Mouse (Mus musculus): ENCODE measurements around the gene Sh3tc1.

Gene Sh3tc1

GRCm38 (mm10) chr5:35719343-35719742 is 20.4 kb downstream of the Sh3tc1 start:
- DNase-seq: no peak

GRCm38 (mm10) chr5:35718817-35719216 is 21.0 kb downstream of the Sh3tc1 start:
- DNase-seq: no peak

GRCm38 (mm10) chr5:35717946-35718345 is 21.8 kb downstream of the Sh3tc1 start:
- peak; percentile 56 for DNase-seq

- no peak for DNase-seq
These were observed 22.3 kb downstream of the Sh3tc1 start for GRCm38 (mm10) chr5:35717455-35717854.

GRCm38 (mm10) chr5:35713649-35714354 is 26.0 kb downstream of the Sh3tc1 start:
- DNase-seq: peak; percentile 81

- DNase-seq: no peak
These were observed 27.3 kb downstream of the Sh3tc1 start for GRCm38 (mm10) chr5:35712517-35712916.

- DNase-seq: no peak
These were observed 28.9 kb downstream of the Sh3tc1 start for GRCm38 (mm10) chr5:35710931-35711330.

- DNase-seq: no peak
These were observed 29.3 kb downstream of the Sh3tc1 start for GRCm38 (mm10) chr5:35710481-35710880.

GRCm38 (mm10) chr5:35705411-35705810 is 34.4 kb downstream of the Sh3tc1 start:
- DNase-seq: no peak

- no peak for DNase-seq
These were observed 36.0 kb downstream of the Sh3tc1 start for GRCm38 (mm10) chr5:35703814-35704213.

- no peak for DNase-seq
These were observed 36.6 kb downstream of the Sh3tc1 start for GRCm38 (mm10) chr5:35703183-35703582.

- no peak for DNase-seq
These were observed 37.1 kb downstream of the Sh3tc1 start for GRCm38 (mm10) chr5:35702582-35703140.

GRCm38 (mm10) chr5:35701042-35701441 is 38.7 kb downstream of the Sh3tc1 start:
- peak; percentile 78 for DNase-seq

- no peak for DNase-seq
These were observed 44.0 kb downstream of the Sh3tc1 start for GRCm38 (mm10) chr5:35695815-35696214.

GRCm38 (mm10) chr5:35693638-35694037 is 46.1 kb downstream of the Sh3tc1 start:
- DNase-seq: no peak

- DNase-seq: no peak
These were observed 48.5 kb downstream of the Sh3tc1 start for GRCm38 (mm10) chr5:35691246-35691645.

- no peak for DNase-seq
These were observed 49.2 kb downstream of the Sh3tc1 start for GRCm38 (mm10) chr5:35690485-35691165.

- DNase-seq: no peak
These were observed 50.4 kb downstream of the Sh3tc1 start for GRCm38 (mm10) chr5:35689374-35689773.

- no peak for DNase-seq
These were observed 50.9 kb downstream of the Sh3tc1 start for GRCm38 (mm10) chr5:35688851-35689250.

GRCm38 (mm10) chr5:35687098-35687497 is 52.7 kb downstream of the Sh3tc1 start:
- no peak for DNase-seq

- no peak for DNase-seq
These were observed 53.5 kb downstream of the Sh3tc1 start for GRCm38 (mm10) chr5:35686336-35686735.

GRCm38 (mm10) chr5:35685079-35685478 is 54.7 kb downstream of the Sh3tc1 start:
- DNase-seq: no peak

GRCm38 (mm10) chr5:35680958-35681357 is 58.8 kb downstream of the Sh3tc1 start:
- peak; percentile 46 for DNase-seq

All from right cerebral cortex, postnatal 14 days (tissue).